23 mouse cellular contexts compared by ENCODE assay signal in the genomic region with DNA sequence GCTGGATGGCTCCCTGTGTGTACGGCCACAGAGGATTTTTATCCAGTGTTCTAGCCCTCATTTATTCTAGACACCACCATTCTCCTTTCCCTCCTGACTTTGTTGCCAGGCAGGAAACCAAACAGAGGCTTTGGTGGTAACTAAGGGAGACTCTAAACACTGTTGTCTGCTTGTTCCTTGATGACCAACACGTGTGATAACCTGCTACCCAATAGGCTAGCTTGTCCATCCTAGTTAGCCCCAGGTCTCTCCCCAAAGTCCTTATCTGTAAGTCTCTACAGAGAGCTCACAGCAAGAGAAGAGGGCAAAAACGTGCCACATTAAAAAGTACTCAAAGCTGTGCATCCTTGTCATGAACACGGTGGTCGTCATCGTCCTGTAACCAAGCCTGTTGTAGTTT. TPM values are rescaled to one million over a fixed set of nuclear protein-coding genes. Genes with fewer than 3 reads are reported as not detected.
DNase-seq lines count a peak whose midpoint lies in the region; ATAC-seq and TF ChIP-seq lines count a peak whose summit lies in the region.
"Had no signal": no experiment of that assay in that cellular context is flagged by ENCODE, and none has a peak within 500 bp of the region (broad histone marks: within the 10 kb centered on the region; RNA-seq: fewer than 3 reads in every experiment).

Gene Cdhr3 (minus strand): TSS at position 101 of the 400 bp plus-strand sequence.

- WGBS in hindbrain, postnatal 0 days, result 72% methylated on average over 6 of the region's 6 CpGs
- 72% methylated on average over 6 of the region's 6 CpGs for WGBS in hindbrain, embryonic 16.5 days
- 60% methylated on average over 6 of the region's 6 CpGs for WGBS in intestine, embryonic 15.5 days
- 65% methylated on average over 6 of the region's 6 CpGs for WGBS in intestine, postnatal 0 days

- no peak for DNase-seq in hindbrain, postnatal 0 days (ENCODE audit: low spot score)
- DNase-seq in adipocyte (ENCODE audit: low spot score), result no peak
- DNase-seq: adrenal gland, adult 8-10 months; adrenal gland, postnatal 14 days; adrenal gland, postnatal 36 days; B cell, adult 2 months; cerebellum, adult 11-12 months; cerebellum, adult 2 months; cerebellum, adult 9-10 months; cerebellum, postnatal 25 days; forebrain, postnatal 0 days had no signal

- H3K4me2 ChIP-seq in hindbrain, postnatal 0 days (ENCODE audit: low read depth, low read length), result no peak within 1 kb of the TSS
- H3K4me2 ChIP-seq in hindbrain, embryonic 16.5 days (ENCODE audit: low read length), result no peak within 1 kb of the TSS
- H3K4me2 ChIP-seq in intestine, embryonic 15.5 days (replicated peaks), result no peak within 1 kb of the TSS
- H3K4me2 ChIP-seq in intestine, postnatal 0 days (replicated peaks; ENCODE audit: low read depth), result peak within 1 kb of the TSS; percentile 17; the same call in 1 of the 2 replicates
- H3K4me2 ChIP-seq: embryonic facial prominence, embryonic 12.5 days; forebrain, embryonic 13.5 days; forebrain, embryonic 15.5 days had no signal

- H3K36me3 ChIP-seq in hindbrain, postnatal 0 days (ENCODE audit: insufficient read depth, low read length), result no peaks in the 10 kb centered on the region
- H3K36me3 ChIP-seq in hindbrain, embryonic 16.5 days (ENCODE audit: control insufficient read depth, insufficient read depth, low read length), result no peaks in the 10 kb centered on the region
- no peaks in the 10 kb centered on the region for H3K36me3 ChIP-seq in intestine, embryonic 15.5 days
- no peaks in the 10 kb centered on the region for H3K36me3 ChIP-seq in intestine, postnatal 0 days (ENCODE audit: control insufficient read depth, insufficient read depth)
- H3K36me3 ChIP-seq: embryonic facial prominence, embryonic 10.5 days; embryonic facial prominence, embryonic 12.5 days; forebrain, embryonic 15.5 days had no signal

- H3K4me3 ChIP-seq in hindbrain, postnatal 0 days (ENCODE audit: low read length), result no peak within 1 kb of the TSS
- H3K4me3 ChIP-seq in hindbrain, embryonic 16.5 days (ENCODE audit: low read length), result no peak within 1 kb of the TSS
- no peak within 1 kb of the TSS for H3K4me3 ChIP-seq in intestine, embryonic 15.5 days (replicated peaks)
- H3K4me3 ChIP-seq in intestine, postnatal 0 days (ENCODE audit: low read depth, low read length), result no peak within 1 kb of the TSS
- H3K4me3 ChIP-seq: embryonic facial prominence, embryonic 10.5 days; embryonic facial prominence, embryonic 12.5 days; forebrain, embryonic 13.5 days; forebrain, embryonic 15.5 days had no signal

- ATAC-seq in hindbrain, postnatal 0 days, result peak; percentile 15; the same call in 1 of the 2 replicates
- no peak for ATAC-seq in hindbrain, embryonic 16.5 days
- ATAC-seq in intestine, embryonic 15.5 days, result no peak; the same call in 1 of the 2 replicates
- ATAC-seq in intestine, postnatal 0 days, result no peak
- no peak for ATAC-seq in CD4-positive, CD25-positive, alpha-beta regulatory T cell, adult 4 months
- ATAC-seq: forebrain, embryonic 13.5 days; forebrain, embryonic 15.5 days; forebrain, postnatal 0 days had no signal

- no peak for TF ChIP-seq CTCF in hindbrain, postnatal 0 days (IDR thresholded peaks at IDR 0.05; ENCODE audit: low read depth)
- TF ChIP-seq CTCF in intestine, postnatal 0 days (IDR thresholded peaks at IDR 0.05; ENCODE audit: low read depth), result no peak

- H3K27me3 ChIP-seq in hindbrain, postnatal 0 days (ENCODE audit: insufficient read depth, low read length), result no peaks in the 10 kb centered on the region
- no peaks in the 10 kb centered on the region for H3K27me3 ChIP-seq in hindbrain, embryonic 16.5 days (replicated peaks; ENCODE audit: control insufficient read depth, insufficient read depth, low read length)
- no peaks in the 10 kb centered on the region for H3K27me3 ChIP-seq in intestine, embryonic 15.5 days (replicated peaks)
- H3K27me3 ChIP-seq in intestine, postnatal 0 days (replicated peaks; ENCODE audit: control insufficient read depth, insufficient read depth, low read length), result no peaks in the 10 kb centered on the region
- H3K27me3 ChIP-seq: embryonic facial prominence, embryonic 12.5 days; forebrain, embryonic 15.5 days had no signal

- H3K27ac ChIP-seq in hindbrain, postnatal 0 days, result no peak within 1 kb of the TSS
- H3K27ac ChIP-seq in hindbrain, embryonic 16.5 days (ENCODE audit: low read depth, low read length), result no peak within 1 kb of the TSS
- H3K27ac ChIP-seq in intestine, embryonic 15.5 days, result peak within 1 kb of the TSS; percentile 58; the same call in 1 of the 2 replicates
- H3K27ac ChIP-seq in intestine, postnatal 0 days (ENCODE audit: low read depth, low read length), result peak within 1 kb of the TSS; percentile 79
- H3K27ac ChIP-seq: embryonic facial prominence, embryonic 10.5 days; embryonic facial prominence, embryonic 12.5 days; forebrain, embryonic 13.5 days; forebrain, embryonic 15.5 days had no signal

- H3K9me3 ChIP-seq in hindbrain, postnatal 0 days (ENCODE audit: low read length), result no peaks in the 10 kb centered on the region
- no peaks in the 10 kb centered on the region for H3K9me3 ChIP-seq in hindbrain, embryonic 16.5 days (ENCODE audit: control insufficient read depth, low read length)
- H3K9me3 ChIP-seq in intestine, embryonic 15.5 days, result no peaks in the 10 kb centered on the region
- H3K9me3 ChIP-seq in intestine, postnatal 0 days (ENCODE audit: control insufficient read depth), result no peaks in the 10 kb centered on the region
- H3K9me3 ChIP-seq: embryonic facial prominence, embryonic 10.5 days; embryonic facial prominence, embryonic 12.5 days; forebrain, embryonic 13.5 days; forebrain, embryonic 15.5 days had no signal

- H3K9ac ChIP-seq in hindbrain, postnatal 0 days (replicated peaks; ENCODE audit: low read length), result no peak within 1 kb of the TSS
- H3K9ac ChIP-seq in hindbrain, embryonic 16.5 days (ENCODE audit: low read depth, low read length), result no peak within 1 kb of the TSS
- H3K9ac ChIP-seq in intestine, embryonic 15.5 days, result no peak within 1 kb of the TSS
- no peak within 1 kb of the TSS for H3K9ac ChIP-seq in intestine, postnatal 0 days (ENCODE audit: low read depth, low read length)
- H3K9ac ChIP-seq: embryonic facial prominence, embryonic 12.5 days; forebrain, embryonic 13.5 days; forebrain, embryonic 15.5 days; forebrain, postnatal 0 days had no signal

- no peaks in the 10 kb centered on the region for H3K4me1 ChIP-seq in hindbrain, postnatal 0 days (ENCODE audit: insufficient read depth, low read length)
- H3K4me1 ChIP-seq in hindbrain, embryonic 16.5 days (ENCODE audit: control insufficient read depth, insufficient read depth, low read depth, low read length), result no peaks in the 10 kb centered on the region
- H3K4me1 ChIP-seq in intestine, embryonic 15.5 days (replicated peaks), result 0 out of 2 replicates have a peak, but pooled peaks cover 4% of the 10 kb centered on the region
- H3K4me1 ChIP-seq in intestine, postnatal 0 days (replicated peaks; ENCODE audit: control insufficient read depth, insufficient read depth, low read length), result 0 out of 2 replicates have a peak, but pooled peaks cover 4% of the 10 kb centered on the region
- H3K4me1 ChIP-seq: embryonic facial prominence, embryonic 10.5 days; embryonic facial prominence, embryonic 12.5 days; forebrain, embryonic 13.5 days had no signal

RNA-seq across cellular contexts. Expression of gene Cdhr3, which starts in this region (rescaled TPM):
- 0.04 and 0.89 TPM in 2 replicates for total RNA-seq in hindbrain, postnatal 0 days (2014; rRNA removed)
- 0.53 and 0.81 TPM in 2 replicates for polyA plus RNA-seq in hindbrain, postnatal 0 days (2015; fragmentation: Nextera tagmentation; extraction: Ambion mirVana)
- polyA plus RNA-seq in hindbrain, embryonic 16.5 days (2015; fragmentation: Nextera tagmentation; extraction: Ambion mirVana), result 0.25 and 0.40 TPM in 2 replicates
- polyA plus RNA-seq in intestine, embryonic 15.5 days (2015; fragmentation: Nextera tagmentation; extraction: Ambion mirVana), result not detected in 2 replicates
- polyA plus RNA-seq in intestine, postnatal 0 days (2015; fragmentation: Nextera tagmentation; extraction: Ambion mirVana), result 0.10 TPM in 1 of 2 replicates, not detected in the other
- under 1 TPM; 0.44 to 0.47 TPM for polyA plus RNA-seq in CD4-positive, CD25-positive, alpha-beta regulatory T cell, adult 4 months (2017; shearing (Covaris generic))
- total RNA-seq: adrenal gland, adult 18-20 months; adrenal gland, postnatal 14 days; ES-E14; MEL had no signal
- polyA plus RNA-seq: embryonic facial prominence, embryonic 10.5 days; embryonic facial prominence, embryonic 12.5 days; forebrain, embryonic 11.5 days had no signal

Comparison
In these comparisons a context has a peak if more than half of its experiments do, and no peak if none do; other contexts are left out.
1. Peak in ATAC-seq in hindbrain, postnatal 0 days; RNA of the gene not detected or under 1 TPM.
2. H3K27ac ChIP-seq: peak in intestine, embryonic 15.5 days (single experiment) and intestine, postnatal 0 days (single experiment); none in hindbrain, postnatal 0 days (single experiment) and hindbrain, embryonic 16.5 days (single experiment).